Mouse (Mus musculus) ES-Bruce4 (cell line): ENCODE data around the gene Prdm16. TPM values are rescaled to one million over a fixed set of nuclear protein-coding genes. Genes with fewer than 3 reads are reported as not detected.
A peak's percentile ranks its signal among the peaks of the same experiment; 100 is the strongest.

Source experiments
- H3K27ac ChIP-seq: 2 replicates; pipeline ENCODE4 v1.5.1; 2012; ENCODE audit warnings: low read length, inconsistent platforms; ENCODE audit not compliant: insufficient read depth
- H3K27me3 ChIP-seq: 2 replicates; pipeline ENCODE4 v1.6.1; 2012; ENCODE audit warnings: mild to moderate bottlenecking, low read length, inconsistent platforms; ENCODE audit not compliant: control insufficient read depth, poor library complexity, insufficient read depth, severe bottlenecking
- H3K36me3 ChIP-seq: 2 replicates; pipeline ENCODE4 v1.6.1; 2012; ENCODE audit warnings: inconsistent platforms, mild to moderate bottlenecking, low read length, moderate library complexity; ENCODE audit not compliant: control insufficient read depth, poor library complexity, insufficient read depth, severe bottlenecking
- H3K4me1 ChIP-seq: one replicate; pipeline ENCODE4 v1.8.1; 2011; ENCODE audit warnings: low read length; ENCODE audit not compliant: control insufficient read depth, insufficient read depth
- H3K4me3 ChIP-seq: 2 replicates; pipeline ENCODE4 v1.5.1; 2011; ENCODE audit warnings: low read depth, mild to moderate bottlenecking, low read length
- H3K9ac ChIP-seq: 2 replicates; pipeline ENCODE4 v1.6.1; 2012; ENCODE audit warnings: low read depth, mild to moderate bottlenecking, inconsistent platforms; ENCODE audit not compliant: poor library complexity, severe bottlenecking
- H3K9me3 ChIP-seq: replicated peaks from 2 replicates; pipeline ENCODE4 v1.6.1; 2012; ENCODE audit warnings: mild to moderate bottlenecking, low read length, inconsistent platforms; ENCODE audit not compliant: control insufficient read depth, poor library complexity, insufficient read depth, severe bottlenecking
- CTCF ChIP-seq: IDR thresholded peaks from one replicate; pipeline ENCODE4 v1.8.1; 2011; ENCODE audit warnings: low read depth, low read length
- EP300 ChIP-seq: IDR thresholded peaks from 2 replicates; pipeline ENCODE4 v1.6.1; 2011; ENCODE audit warnings: low read depth, low read length; ENCODE audit not compliant: insufficient read depth
- POLR2A ChIP-seq: IDR thresholded peaks from one replicate; pipeline ENCODE4 v1.8.1; 2011; ENCODE audit warnings: low read length; ENCODE audit not compliant: insufficient read depth
- polyA plus RNA-seq: library from polyadenylated mRNA; stranded (reverse); fragments of >200 nt; gene quantifications from 2 replicates; pipeline ENCODE4 v1.2.4, GENCODE M21; 2011; ENCODE audit warnings: low read depth; ENCODE audit not compliant: missing spikeins, insufficient read depth, insufficient read length

The Prdm16 gene
- polyA plus RNA-seq, 1 experiment: 3.1 TPM

- Histone ChIP-seq H3K9ac (no peak overlapping the region), H3K4me3 (no peak overlapping the region), H3K27me3 (no peaks in the 10 kb centered on the region), H3K36me3 (0 out of 2 replicates have a peak, but pooled peaks cover 4% of the 10 kb centered on the region), H3K4me1 (no peaks in the 10 kb centered on the region), H3K9me3 (no peaks in the 10 kb centered on the region), H3K27ac (no peak overlapping the region)
- TF ChIP-seq CTCF (no peak), EP300 (no peak), POLR2A (no peak)
These were observed 357.2 kb downstream of the Prdm16 start for GRCm38 (mm10) chr4:154279481-154279880.

GRCm38 (mm10) chr4:154273000-154273399 is 363.7 kb downstream of the Prdm16 start:
- no peak for TF ChIP-seq POLR2A
- TF ChIP-seq CTCF: peak; percentile 70
- no peak overlapping the region for H3K27ac ChIP-seq
- no peaks in the 10 kb centered on the region for H3K27me3 ChIP-seq
- no peaks in the 10 kb centered on the region for H3K36me3 ChIP-seq
- H3K9me3 ChIP-seq: no peaks in the 10 kb centered on the region
- H3K4me1 ChIP-seq: no peaks in the 10 kb centered on the region
- H3K4me3 ChIP-seq: no peak overlapping the region
- no peak overlapping the region for H3K9ac ChIP-seq

- H3K4me1 ChIP-seq: no peaks in the 10 kb centered on the region
- H3K9ac ChIP-seq: no peak overlapping the region
- no peak overlapping the region for H3K4me3 ChIP-seq
- H3K27ac ChIP-seq: no peak overlapping the region
- no peak; the same call in 1 of the 2 replicates for TF ChIP-seq EP300
- no peaks in the 10 kb centered on the region for H3K36me3 ChIP-seq
- no peaks in the 10 kb centered on the region for H3K27me3 ChIP-seq
- no peaks in the 10 kb centered on the region for H3K9me3 ChIP-seq
These were observed 367.2 kb downstream of the Prdm16 start for GRCm38 (mm10) chr4:154269520-154269919.

GRCm38 (mm10) chr4:154267511-154267910 is 369.2 kb downstream of the Prdm16 start:
- H3K9me3 ChIP-seq: no peaks in the 10 kb centered on the region
- no peaks in the 10 kb centered on the region for H3K4me1 ChIP-seq
- no peak overlapping the region for H3K27ac ChIP-seq
- H3K4me3 ChIP-seq: no peak overlapping the region
- TF ChIP-seq EP300 (no peak), CTCF (no peak), POLR2A (no peak)
- no peaks in the 10 kb centered on the region for H3K36me3 ChIP-seq
- no peaks in the 10 kb centered on the region for H3K27me3 ChIP-seq
- no peak overlapping the region for H3K9ac ChIP-seq

Other genes starting within 250 kb of the Prdm16 start
- not detected in 2 replicates for gene Actrt2, start 31.0 kb upstream of the Prdm16 start, polyA plus RNA-seq
- gene Ttc34, start 200.6 kb upstream of the Prdm16 start, polyA plus RNA-seq: 0.21 TPM in 1 of 2 replicates, not detected in the other
- gene Mmel1, start 232.7 kb upstream of the Prdm16 start, polyA plus RNA-seq: 1.4 and 2.0 TPM in 2 replicates